Mouse (Mus musculus) heart, adult 2 months (tissue): Measurements from ENCODE around the gene Dnajc22. TPM values are rescaled to one million over a fixed set of nuclear protein-coding genes. Genes with fewer than 3 reads are reported as not detected.

Experiments used
- DNase-seq, 2 experiments: peaks; one replicate each; pipeline ENCODE4 v3.0.0; 2021
- H3K27ac ChIP-seq: fragments of 200-600 bp; 2 replicates; pipeline ENCODE4 v1.8.1; 2022
- H3K27me3 ChIP-seq: fragments of 200-500 bp; 2 replicates; pipeline ENCODE4 v1.6.1; 2012; ENCODE audit warnings: mild to moderate bottlenecking, low read length, inconsistent platforms, mixed read lengths; ENCODE audit not compliant: control insufficient read depth, insufficient read depth
- H3K36me3 ChIP-seq: fragments of 200-500 bp; 2 replicates; pipeline ENCODE4 v1.6.1; 2012; ENCODE audit warnings: low read length, inconsistent platforms; ENCODE audit not compliant: control insufficient read depth, insufficient read depth
- H3K4me1 ChIP-seq: fragments of 200-500 bp; 2 replicates; pipeline ENCODE4 v1.6.1; 2011; ENCODE audit warnings: low read length; ENCODE audit not compliant: control insufficient read depth, insufficient read depth
- H3K4me3 ChIP-seq: fragments of 200-600 bp; 2 replicates; pipeline ENCODE4 v1.8.1; 2022
- H3K79me2 ChIP-seq: fragments of 200-500 bp; replicated peaks from 2 replicates; pipeline ENCODE4 v1.6.1; 2012; ENCODE audit warnings: mild to moderate bottlenecking, inconsistent platforms, low read length, moderate library complexity, mixed read lengths; ENCODE audit not compliant: control insufficient read depth, insufficient read depth
- H3K9ac ChIP-seq: fragments of 200-500 bp; 2 replicates; pipeline ENCODE4 v1.6.1; 2012; ENCODE audit warnings: low read depth, mild to moderate bottlenecking, control low read depth, inconsistent platforms, low read length, mixed read lengths
- CTCF ChIP-seq: fragments of 200-600 bp; IDR thresholded peaks from 2 replicates; pipeline ENCODE4 v1.8.1; 2022; ENCODE audit warnings: antibody characterized with exemption, mild to moderate bottlenecking, moderate library complexity
- EP300 ChIP-seq: fragments of 200-500 bp; IDR thresholded peaks from 2 replicates; pipeline ENCODE4 v1.6.1; 2011; ENCODE audit warnings: low read depth, low read length, control low read depth; ENCODE audit not compliant: insufficient read depth
- POLR2A ChIP-seq: fragments of 200-500 bp; IDR thresholded peaks from 2 replicates; pipeline ENCODE4 v1.6.1; 2011; ENCODE audit warnings: mild to moderate bottlenecking, low read depth, low read length, control low read depth; ENCODE audit not compliant: insufficient read depth
- WGBS: fragments of 180-500 bp; shearing (Covaris S2); methylation state at CpG from one replicate; pipeline ENCODE4 v1.1.7; 2018; 5-methylcytosine and 5-hydroxymethylcytosine counted together
- intact Hi-C: fragments of 180-260 bp; cut with DNase I; formaldehyde crosslinking; loops from one replicate; pipeline ENCODE4 v1.15.1; 2025
- polyA plus RNA-seq: library from polyadenylated mRNA; depleted of rRNA; stranded (reverse); fragments of >200 nt; gene quantifications from 2 replicates; pipeline ENCODE4 v1.2.3, GENCODE M21; 2012
- total RNA-seq, 2 experiments: library from RNA; stranded (reverse); gene quantifications; 2 replicates each; pipeline ENCODE4 v1.2.3; 2021

The Dnajc22 gene
- total and polyA plus RNA-seq, 3 experiments = 0.18 to 0.57 (median 0.44) TPM

DNA sequence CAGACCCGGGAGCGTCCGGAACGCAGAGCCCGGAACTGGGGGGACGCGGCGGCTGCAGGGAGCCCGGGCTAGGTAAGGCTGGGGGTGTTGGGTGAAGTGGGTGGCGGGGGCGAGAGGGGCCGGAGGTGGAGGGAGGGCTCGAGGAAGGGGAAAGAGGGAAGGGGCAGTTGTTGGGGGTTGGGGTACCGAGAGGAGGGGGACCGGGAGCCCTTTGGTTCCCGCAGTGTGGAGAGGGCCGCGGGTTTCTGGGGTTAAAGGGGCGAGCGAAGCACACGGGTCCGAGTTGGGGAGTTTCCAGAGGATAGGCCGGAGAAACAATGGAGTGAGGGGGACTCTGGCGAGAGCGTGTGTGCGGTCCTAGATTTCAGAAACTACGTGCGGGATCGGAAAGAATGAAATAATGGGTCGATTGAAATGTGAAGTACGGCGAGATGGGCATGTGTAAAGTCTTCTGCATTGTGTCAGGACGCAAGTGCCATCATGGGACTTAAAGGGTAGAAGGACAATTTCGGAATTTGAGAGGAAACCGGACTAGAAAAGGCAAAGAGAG is 33.9 kb downstream of the Dnajc22 start:
- intact Hi-C loops = no loop called here
- DNase-seq = no peak

DNA sequence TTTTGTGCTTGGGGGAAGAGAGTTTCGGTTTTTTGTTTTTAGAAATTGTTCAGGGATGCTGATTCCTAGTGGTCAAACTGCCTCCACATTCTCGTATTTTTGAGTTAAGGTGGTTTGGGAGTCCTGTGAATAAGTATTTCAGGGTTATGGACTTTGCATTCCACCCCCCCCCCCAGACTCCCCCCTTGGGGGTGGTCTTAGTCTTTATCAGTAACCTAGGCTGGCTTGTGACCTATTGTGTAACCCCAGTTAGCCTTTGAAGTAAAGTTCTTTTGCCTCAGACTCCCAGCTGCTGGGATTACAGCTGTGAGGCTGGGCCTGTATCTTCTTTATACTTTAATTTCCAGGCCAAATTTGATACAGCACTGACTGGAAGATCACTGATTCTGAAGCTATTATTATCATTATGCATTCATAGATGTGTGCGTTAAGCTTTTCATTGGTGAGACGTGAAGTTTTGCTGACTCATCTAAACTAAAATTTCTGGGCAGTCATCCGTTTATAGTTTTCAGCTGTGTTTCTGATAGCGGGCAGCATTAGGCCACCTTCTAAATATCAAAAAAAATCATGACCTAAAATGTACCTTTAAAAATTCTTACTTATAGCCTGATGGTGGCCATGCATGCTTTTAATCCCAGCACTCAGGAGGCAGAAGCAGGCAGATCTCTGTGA is 35.0 kb downstream of the Dnajc22 start:
- Histone ChIP-seq H3K36me3 (no peaks in the 10 kb centered on the region; the same call in 1 of the 2 replicates), H3K27me3 (no peaks in the 10 kb centered on the region), H3K4me3 (no peak overlapping the region), H3K79me2 (no peaks in the 10 kb centered on the region), H3K27ac (no peak overlapping the region), H3K4me1 (no peaks in the 10 kb centered on the region), H3K9ac (no peak overlapping the region)
- 76% methylated on average over 6 of the region's 6 CpGs for WGBS
- DNase-seq = no peak
- intact Hi-C loops = no loop called here
- TF ChIP-seq CTCF (no peak), POLR2A (no peak), EP300 (no peak)

More for the DNA sequence above, 33.9 kb downstream of the Dnajc22 start:
- Histone ChIP-seq H3K27me3 (no peaks in the 10 kb centered on the region), H3K4me1 (no peaks in the 10 kb centered on the region), H3K4me3 (peak overlapping the region; percentile 68), H3K9ac (peak overlapping the region; percentile 91), H3K36me3 (no peaks in the 10 kb centered on the region; the same call in 1 of the 2 replicates), H3K79me2 (no peaks in the 10 kb centered on the region), H3K27ac (peak overlapping the region; percentile 91)
- WGBS = 1% methylated on average over 34 of the region's 35 CpGs
- no peak for TF ChIP-seq POLR2A
- no peak for TF ChIP-seq CTCF
- TF ChIP-seq EP300 = no peak

DNA sequence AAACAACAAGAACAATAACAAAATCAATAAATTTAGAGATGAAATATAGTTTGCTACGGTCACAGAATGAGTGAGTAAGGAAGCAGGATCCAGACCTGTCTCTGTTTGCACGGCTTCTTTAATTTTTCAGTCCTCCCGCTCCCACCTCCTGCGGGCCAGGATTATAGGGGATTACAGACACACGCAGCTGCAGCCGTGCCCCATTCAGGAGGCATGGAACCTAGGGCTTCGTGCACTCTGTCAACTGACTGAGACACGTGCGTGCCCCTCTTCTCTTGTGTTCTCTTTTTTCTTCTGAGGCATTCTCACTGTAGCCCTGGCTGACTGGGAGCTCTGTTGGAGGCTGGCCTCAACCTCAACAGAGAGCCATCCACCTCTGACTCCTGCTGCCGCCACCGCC is 36.5 kb downstream of the Dnajc22 start:
- Histone ChIP-seq H3K36me3 (no peaks in the 10 kb centered on the region; the same call in 1 of the 2 replicates), H3K79me2 (0 out of 2 replicates have a peak, but pooled peaks cover 2% of the 10 kb centered on the region), H3K4me1 (no peaks in the 10 kb centered on the region), H3K9ac (no peak overlapping the region), H3K27me3 (no peaks in the 10 kb centered on the region), H3K27ac (no peak overlapping the region), H3K4me3 (no peak overlapping the region)
- no peak for DNase-seq
- 89% methylated on average over 11 of the region's 11 CpGs for WGBS
- intact Hi-C loops = no loop called here
- no peak for TF ChIP-seq CTCF
- TF ChIP-seq EP300 = no peak
- TF ChIP-seq POLR2A = no peak

- TF ChIP-seq EP300 (no peak), POLR2A (no peak), CTCF (no peak)
- intact Hi-C loops = no loop called here
- H3K4me3 ChIP-seq = no peak overlapping the region
- H3K79me2 ChIP-seq = 0 out of 2 replicates have a peak, but pooled peaks cover 2% of the 10 kb centered on the region
- no peaks in the 10 kb centered on the region for H3K4me1 ChIP-seq
- no peak overlapping the region for H3K9ac ChIP-seq
- 55% methylated on average over 22 of the region's 22 CpGs for WGBS
- no peak for DNase-seq
- no peaks in the 10 kb centered on the region for H3K27me3 ChIP-seq
- no peaks in the 10 kb centered on the region; the same call in 1 of the 2 replicates for H3K36me3 ChIP-seq
- H3K27ac ChIP-seq = no peak overlapping the region
Observed at GRCm38 (mm10) chr15:99129956-99130910, 37.3 kb downstream of the Dnajc22 start.

GRCm38 (mm10) chr15:99138389-99138788 is 45.4 kb downstream of the Dnajc22 start:
- intact Hi-C loops = loop anchor here (5.0 kb wide), 1 partner anchor 56 kb away; no protein-coding TSS in a partner anchor
- Histone ChIP-seq H3K36me3 (no peaks in the 10 kb centered on the region), H3K27me3 (no peaks in the 10 kb centered on the region), H3K4me1 (peaks cover 2% of the 10 kb centered on the region; the same call in 1 of the 2 replicates), H3K9ac (no peak overlapping the region), H3K27ac (no peak overlapping the region), H3K79me2 (0 out of 2 replicates have a peak, but pooled peaks cover 4% of the 10 kb centered on the region), H3K4me3 (no peak overlapping the region)
- WGBS = 76% methylated on average over 5 of the region's 5 CpGs
- no peak for TF ChIP-seq EP300
- no peak for TF ChIP-seq POLR2A
- TF ChIP-seq CTCF = no peak
- peak in 1 of 2 experiments; percentile 9 for DNase-seq
